Mouse (Mus musculus) embryonic facial prominence, embryonic 15.5 days (tissue): ENCODE data around the gene Pex16. TPM values are rescaled to one million over a fixed set of nuclear protein-coding genes. Genes with fewer than 3 reads are reported as not detected.
A peak's percentile ranks its signal among the peaks of the same experiment; 100 is the strongest.

ENCODE experiments used
- ATAC-seq: fragments of 200-750 bp; cut with Nextera tagmentation; 2 replicates; pipeline ENCODE4 v1.8.0; 2017; ENCODE audit warnings: low read depth, moderate TSS enrichment; ENCODE audit not compliant: insufficient number of reproducible peaks, low FRiP score, low TSS enrichment
- H3K27ac ChIP-seq: fragments of 300-500 bp; sonication (generic); replicated peaks from 2 replicates; pipeline ENCODE4 v1.5.1; 2015; ENCODE audit warnings: mild to moderate bottlenecking, inconsistent platforms
- H3K27me3 ChIP-seq: fragments of 300-500 bp; sonication (generic); 2 replicates; pipeline ENCODE4 v1.6.1; 2015; ENCODE audit warnings: inconsistent platforms
- H3K36me3 ChIP-seq: fragments of 300-500 bp; sonication (generic); 2 replicates; pipeline ENCODE4 v1.6.1; 2015; ENCODE audit warnings: mild to moderate bottlenecking, inconsistent platforms
- H3K4me1 ChIP-seq: fragments of 300-500 bp; sonication (generic); 2 replicates; pipeline ENCODE4 v1.6.1; 2015; ENCODE audit warnings: inconsistent platforms
- H3K4me2 ChIP-seq: fragments of 300-500 bp; sonication (generic); replicated peaks from 2 replicates; pipeline ENCODE4 v1.6.1; 2015; ENCODE audit warnings: mild to moderate bottlenecking, inconsistent platforms
- H3K4me3 ChIP-seq: fragments of 300-500 bp; sonication (generic); replicated peaks from 2 replicates; pipeline ENCODE4 v1.5.1; 2015; ENCODE audit warnings: mild to moderate bottlenecking, inconsistent platforms
- H3K9ac ChIP-seq: fragments of 300-500 bp; sonication (generic); 2 replicates; pipeline ENCODE4 v1.6.1; 2015; ENCODE audit warnings: inconsistent platforms
- H3K9me3 ChIP-seq: fragments of 300-500 bp; sonication (generic); replicated peaks from 2 replicates; pipeline ENCODE4 v1.6.1; 2016; ENCODE audit warnings: inconsistent platforms
- WGBS: fragments of 180-500 bp; shearing (Covaris S2); methylation state at CpG from one replicate; pipeline ENCODE4 v1.1.7; 2015; 5-methylcytosine and 5-hydroxymethylcytosine counted together
- microRNA-seq: library from miRNA; unstranded; fragments of <30 nt; microRNA quantifications from one replicate; pipeline ENCODE4, GENCODE M21; 2016; ENCODE audit warnings: borderline number of aligned reads
- polyA plus RNA-seq: library from polyadenylated mRNA; unstranded; fragments of >200 nt; fragmentation: Nextera tagmentation; extraction: Ambion mirVana; gene quantifications from 2 replicates; pipeline ENCODE4 v1.2.1, GENCODE M21; 2015

Pex16 gene
- polyA plus RNA-seq, 1 experiment from 2014 or later, result 27.8 TPM

DNA sequence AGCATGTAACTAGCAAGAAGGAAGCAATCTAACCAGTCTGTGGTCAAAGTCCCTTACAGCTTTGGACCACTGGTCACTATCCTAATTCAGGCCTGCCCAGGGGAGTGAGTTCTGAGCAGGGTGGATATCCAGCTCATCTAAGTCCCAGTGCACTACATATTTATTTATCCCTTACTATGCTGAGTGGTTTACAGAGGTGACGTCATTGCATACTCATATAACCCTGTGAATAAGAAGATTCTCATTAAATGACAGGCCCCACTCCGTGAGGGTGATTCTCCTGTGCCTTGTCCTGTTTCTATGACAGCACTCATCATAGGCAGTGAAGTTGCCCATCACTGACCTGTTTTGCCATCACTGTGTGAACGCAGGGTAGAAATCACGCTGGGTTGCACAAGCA, 50.9 kb downstream of the Pex16 start:
- Histone ChIP-seq H3K9me3 (no peaks in the 10 kb centered on the region), H3K4me1 (peaks cover 62% of the 10 kb centered on the region), H3K4me3 (no peak overlapping the region), H3K4me2 (no peak overlapping the region), H3K27ac (peak overlapping the region; percentile 90), H3K36me3 (peaks cover 43% of the 10 kb centered on the region), H3K27me3 (no peaks in the 10 kb centered on the region), H3K9ac (no peak overlapping the region)
- 81% methylated on average over 4 of the region's 4 CpGs for WGBS
- no peak for ATAC-seq

DNA sequence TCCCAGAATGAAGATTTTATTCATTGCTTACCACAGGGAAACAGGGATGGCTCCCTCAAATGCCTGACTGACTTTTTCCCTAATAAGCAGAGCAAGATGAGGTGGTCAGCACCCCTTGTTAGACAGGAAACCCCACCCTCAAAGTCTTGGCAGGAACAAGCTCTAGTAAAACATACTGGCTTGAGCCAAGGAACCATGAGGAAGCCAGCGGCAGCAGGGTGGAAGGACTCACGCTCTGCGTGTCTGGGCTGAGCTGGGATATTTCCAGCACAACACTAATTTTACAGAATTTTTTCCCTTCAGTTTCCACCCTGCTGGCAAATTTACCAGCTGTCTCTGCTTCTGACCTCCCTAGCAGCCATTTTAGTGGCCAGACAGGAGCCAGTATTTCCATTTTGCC, 52.0 kb downstream of the Pex16 start:
- peaks cover 33% of the 10 kb centered on the region for H3K36me3 ChIP-seq
- no peak for ATAC-seq
- 60% methylated on average over 3 of the region's 3 CpGs for WGBS
- peaks cover 72% of the 10 kb centered on the region for H3K4me1 ChIP-seq
- no peak overlapping the region for H3K4me2 ChIP-seq
- H3K4me3 ChIP-seq, result no peak overlapping the region
- peak overlapping the region; percentile 90 for H3K27ac ChIP-seq
- no peaks in the 10 kb centered on the region for H3K27me3 ChIP-seq
- no peaks in the 10 kb centered on the region for H3K9me3 ChIP-seq
- H3K9ac ChIP-seq, result no peak overlapping the region

DNA sequence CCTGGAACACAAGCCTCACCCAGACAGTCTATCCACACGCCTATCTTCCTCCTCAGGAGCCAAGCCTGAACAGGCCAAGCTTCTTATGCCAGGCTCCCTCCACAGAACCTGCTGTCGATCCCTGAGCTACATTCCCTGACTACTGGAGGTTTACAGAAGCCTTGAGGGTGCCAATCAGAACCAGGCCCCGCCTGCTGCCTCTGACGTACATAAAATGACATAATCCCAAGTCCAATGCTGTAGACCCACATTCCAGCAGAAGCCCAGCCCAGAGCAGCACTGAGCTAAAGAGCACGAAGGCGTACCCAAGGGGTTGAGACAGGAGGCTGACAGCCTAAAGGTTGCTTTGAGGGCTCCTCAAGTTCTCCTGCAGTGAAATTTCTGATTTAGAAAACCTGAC, 53.4 kb downstream of the Pex16 start:
- 40% methylated on average over 6 of the region's 6 CpGs for WGBS
- Histone ChIP-seq H3K27me3 (no peaks in the 10 kb centered on the region), H3K9me3 (no peaks in the 10 kb centered on the region), H3K4me1 (peaks cover 87% of the 10 kb centered on the region), H3K9ac (no peak overlapping the region), H3K4me3 (no peak overlapping the region), H3K4me2 (no peak overlapping the region), H3K36me3 (peaks cover 18% of the 10 kb centered on the region), H3K27ac (peak overlapping the region; percentile 90)
- peak; percentile 56 for ATAC-seq

DNA sequence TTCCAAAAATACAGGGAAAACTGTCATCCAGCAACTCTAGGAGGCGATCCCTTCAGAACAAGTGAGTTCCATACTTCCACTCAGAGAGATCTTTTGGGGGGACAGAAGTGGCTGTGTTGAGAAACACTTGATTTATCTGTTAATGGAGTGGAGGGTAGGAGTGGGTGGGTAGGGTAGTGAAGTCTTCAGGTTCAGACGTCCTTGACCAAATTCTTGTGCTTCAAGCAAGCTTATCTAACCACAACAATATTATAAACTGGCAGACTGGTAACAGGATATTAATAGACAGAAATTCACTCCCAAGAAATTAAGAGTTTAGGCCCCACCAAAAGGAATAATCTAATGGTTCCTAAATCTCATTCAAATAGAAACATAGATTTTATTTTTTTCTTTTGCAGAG, 55.6 kb downstream of the Pex16 start:
- no peak for ATAC-seq
- 72% methylated on average over 2 of the region's 2 CpGs for WGBS
- Histone ChIP-seq H3K9me3 (no peaks in the 10 kb centered on the region), H3K4me3 (no peak overlapping the region), H3K36me3 (no peaks in the 10 kb centered on the region), H3K4me2 (no peak overlapping the region), H3K4me1 (peaks cover 83% of the 10 kb centered on the region), H3K9ac (no peak overlapping the region), H3K27ac (no peak overlapping the region), H3K27me3 (no peaks in the 10 kb centered on the region)

Small RNA genes lying within 50 kb of the gene (microRNA-seq; reads per million reads assigned to microRNA genes)
- not detected for gene Mir7000

Other genes with a start within 250 kb of the Pex16 start
- gene Large2, start 193 bp downstream of the Pex16 start, polyA plus RNA-seq, result 22.5 and 23.6 TPM in 2 replicates
- gene 1700029I15Rik, start 7.9 kb downstream of the Pex16 start, polyA plus RNA-seq, result 3.4 and 6.3 TPM in 2 replicates
- gene Mapk8ip1, start 26.6 kb downstream of the Pex16 start, polyA plus RNA-seq, result 34.0 and 34.6 TPM in 2 replicates
- gene Cry2, start 59.4 kb downstream of the Pex16 start, polyA plus RNA-seq, result 30.6 and 33.9 TPM in 2 replicates
- gene Slc35c1, start 85.9 kb downstream of the Pex16 start, polyA plus RNA-seq, result 14.5 and 18.4 TPM in 2 replicates
- 10.1 and 11.3 TPM in 2 replicates for gene Chst1, start 225.0 kb downstream of the Pex16 start, polyA plus RNA-seq